Mouse (Mus musculus) cortical plate, adult 2 months (tissue): Measurements from ENCODE around the gene Ptprt. TPM values are rescaled to one million over a fixed set of nuclear protein-coding genes. Genes with fewer than 3 reads are reported as not detected.

Experiments
- H3K27ac ChIP-seq: fragments of 200-500 bp; 2 replicates; pipeline ENCODE4 v1.5.1; 2012; ENCODE audit warnings: low read length, control low read depth, inconsistent platforms; ENCODE audit not compliant: insufficient read depth
- H3K4me1 ChIP-seq: fragments of 200-500 bp; 2 replicates; pipeline ENCODE4 v1.6.1; 2011; ENCODE audit warnings: low read length; ENCODE audit not compliant: control insufficient read depth, insufficient read depth
- H3K4me3 ChIP-seq: fragments of 200-500 bp; 2 replicates; pipeline ENCODE4 v1.5.1; 2011; ENCODE audit warnings: mild to moderate bottlenecking, low read length, control low read depth; ENCODE audit not compliant: insufficient read depth
- CTCF ChIP-seq: fragments of 200-500 bp; IDR thresholded peaks from 2 replicates; pipeline ENCODE4 v1.5.1; 2011; ENCODE audit warnings: mild to moderate bottlenecking, control low read depth, low read length; ENCODE audit not compliant: insufficient read depth; ENCODE audit errors: extremely low read depth
- POLR2A ChIP-seq: fragments of 200-500 bp; IDR thresholded peaks from 2 replicates; pipeline ENCODE4 v1.6.1; 2011; ENCODE audit warnings: mild to moderate bottlenecking, low read length, control low read depth; ENCODE audit not compliant: insufficient read depth; ENCODE audit errors: extremely low read depth
- polyA plus RNA-seq: library from polyadenylated mRNA; depleted of rRNA; stranded (reverse); fragments of >200 nt; gene quantifications from 2 replicates; pipeline ENCODE4 v1.2.3, GENCODE M21; 2012

Gene Ptprt
- polyA plus RNA-seq, 1 experiment: 24.0 TPM

DNA sequence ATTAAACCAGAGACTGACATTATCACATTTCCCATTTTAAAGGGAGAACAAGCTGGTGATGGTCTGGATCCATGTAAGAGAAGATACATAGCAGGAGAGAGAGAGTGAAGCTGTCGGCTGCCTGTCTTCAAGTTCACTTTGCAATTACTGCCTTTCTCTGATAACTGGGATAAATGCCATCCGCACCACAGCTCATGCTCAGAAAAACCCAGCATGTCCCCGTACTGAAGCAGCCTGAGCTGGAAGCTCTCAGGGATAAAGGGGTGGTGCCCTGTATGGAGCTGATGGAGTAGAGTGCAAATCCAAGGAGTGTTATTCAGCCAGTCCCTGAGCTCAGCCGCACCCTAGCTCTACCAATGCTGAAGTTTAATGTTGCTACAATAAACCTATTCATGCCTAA is 825.9 kb downstream of the Ptprt start:
- Histone ChIP-seq H3K4me1 (no peaks in the 10 kb centered on the region), H3K27ac (no peak overlapping the region), H3K4me3 (no peak overlapping the region)
- TF ChIP-seq POLR2A: no peak
- TF ChIP-seq CTCF: no peak

DNA sequence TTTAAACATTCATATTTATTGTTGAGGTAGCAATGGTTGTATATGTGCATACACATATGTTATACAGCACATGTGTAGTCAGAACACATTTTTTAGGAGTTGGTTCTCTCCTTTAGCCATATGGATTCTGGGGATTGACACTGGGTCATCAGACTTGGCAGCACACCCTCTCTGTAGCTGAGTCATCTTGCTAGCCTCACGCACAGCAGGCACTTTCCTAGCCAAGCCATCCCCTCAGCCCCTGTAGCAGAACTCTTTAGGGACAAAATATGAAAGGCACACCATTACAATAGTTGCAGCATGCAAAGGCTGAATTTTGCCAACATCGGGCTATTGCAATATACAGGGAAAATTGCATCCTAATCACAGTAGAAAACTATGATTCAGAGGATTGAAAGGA is 827.1 kb downstream of the Ptprt start:
- TF ChIP-seq POLR2A (no peak), CTCF (no peak)
- Histone ChIP-seq H3K4me3 (no peak overlapping the region), H3K27ac (no peak overlapping the region), H3K4me1 (no peaks in the 10 kb centered on the region)

DNA sequence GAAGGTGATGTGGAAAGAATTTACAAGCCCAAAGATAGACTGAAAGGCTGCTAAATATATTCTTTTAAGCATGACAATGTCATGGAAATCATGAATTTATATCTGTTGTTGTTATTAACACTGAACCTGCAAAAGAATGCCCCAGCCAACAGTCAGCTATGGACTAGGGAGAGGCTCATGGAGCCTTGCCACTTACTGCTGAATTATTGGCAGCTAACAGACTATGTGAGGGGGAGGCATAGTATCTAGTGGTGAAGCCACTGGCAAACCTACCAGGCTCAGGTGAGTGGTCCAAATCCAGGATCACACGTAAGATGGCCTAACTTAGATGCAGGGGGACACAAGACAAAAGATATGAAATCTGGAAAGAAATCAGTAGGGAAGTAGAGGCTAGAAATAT is 847.6 kb downstream of the Ptprt start:
- TF ChIP-seq CTCF (no peak), POLR2A (no peak)
- Histone ChIP-seq H3K4me3 (no peak overlapping the region), H3K4me1 (peaks cover 4% of the 10 kb centered on the region), H3K27ac (no peak overlapping the region)

DNA sequence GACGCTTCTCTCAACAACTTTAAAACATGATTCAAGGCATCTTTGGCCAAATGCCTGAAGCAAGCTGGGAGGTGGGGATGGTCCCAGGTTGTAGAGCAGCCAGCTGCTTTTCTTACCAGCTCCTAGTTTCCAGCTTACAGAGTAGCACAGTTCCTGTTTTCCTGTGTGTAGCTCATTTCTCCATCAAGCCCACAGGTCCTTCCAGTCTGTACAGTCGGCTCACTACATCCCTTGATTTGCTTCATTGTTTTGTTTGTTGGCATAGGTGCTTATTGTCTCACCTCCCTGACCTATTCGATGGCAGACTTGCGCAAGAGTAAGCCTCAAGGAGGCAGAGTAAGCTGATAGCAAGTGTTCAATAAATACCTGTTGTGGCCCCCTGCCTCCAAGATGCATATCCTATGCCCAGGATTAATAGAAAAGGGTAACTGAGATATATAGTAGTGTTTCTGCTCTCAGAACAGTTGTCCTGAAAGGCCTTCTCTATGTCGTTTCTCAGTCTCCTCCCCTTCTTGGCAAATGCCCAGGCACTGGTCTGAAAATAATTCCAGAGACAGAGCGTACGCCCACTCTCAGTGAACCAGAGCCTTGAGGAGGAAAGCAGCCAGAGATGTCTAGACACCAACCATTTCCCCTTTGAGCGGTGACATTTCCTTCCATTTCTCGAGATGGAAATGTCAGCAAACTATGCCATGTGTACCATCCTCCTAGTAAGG is 852.7 kb downstream of the Ptprt start:
- Histone ChIP-seq H3K4me1 (peaks cover 9% of the 10 kb centered on the region), H3K27ac (no peak overlapping the region), H3K4me3 (no peak overlapping the region)
- TF ChIP-seq POLR2A (no peak), CTCF (no peak)

DNA sequence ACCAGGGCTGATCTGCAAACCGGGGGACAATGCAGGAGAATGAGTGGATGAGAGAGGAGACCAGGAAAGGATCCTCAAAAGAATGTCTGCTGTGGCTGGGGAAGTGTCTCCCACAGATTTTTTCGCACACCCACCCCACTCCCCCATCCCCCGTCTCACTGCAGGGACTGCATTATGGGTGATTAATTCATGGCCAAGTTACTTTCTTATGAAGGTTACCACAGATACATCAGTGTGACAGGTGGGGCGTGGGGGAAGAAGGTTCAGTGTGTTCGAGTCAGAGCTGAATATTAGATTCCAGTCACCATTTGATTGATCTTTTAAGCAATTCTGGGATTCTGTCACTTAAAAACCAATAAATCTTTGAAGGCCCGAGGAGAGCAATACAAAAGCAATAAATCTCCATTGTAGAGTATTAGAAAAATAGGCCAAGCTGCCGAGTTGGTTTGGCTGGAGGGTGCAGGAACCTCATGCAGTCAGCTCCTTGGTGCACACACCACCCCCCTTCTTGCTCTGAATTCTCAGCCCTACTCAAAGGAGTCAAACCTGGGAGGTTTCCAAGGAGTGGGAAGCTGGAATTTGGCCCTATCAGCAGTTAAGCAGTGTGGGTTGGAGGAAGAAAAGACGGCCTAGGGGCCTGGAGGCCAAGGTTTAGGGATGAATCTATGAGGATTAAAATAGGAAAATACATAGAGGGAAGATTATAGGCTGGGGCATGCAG is 854.5 kb downstream of the Ptprt start:
- Histone ChIP-seq H3K4me3 (no peak overlapping the region), H3K27ac (no peak overlapping the region), H3K4me1 (peaks cover 9% of the 10 kb centered on the region)
- no peak for TF ChIP-seq POLR2A
- no peak for TF ChIP-seq CTCF

DNA sequence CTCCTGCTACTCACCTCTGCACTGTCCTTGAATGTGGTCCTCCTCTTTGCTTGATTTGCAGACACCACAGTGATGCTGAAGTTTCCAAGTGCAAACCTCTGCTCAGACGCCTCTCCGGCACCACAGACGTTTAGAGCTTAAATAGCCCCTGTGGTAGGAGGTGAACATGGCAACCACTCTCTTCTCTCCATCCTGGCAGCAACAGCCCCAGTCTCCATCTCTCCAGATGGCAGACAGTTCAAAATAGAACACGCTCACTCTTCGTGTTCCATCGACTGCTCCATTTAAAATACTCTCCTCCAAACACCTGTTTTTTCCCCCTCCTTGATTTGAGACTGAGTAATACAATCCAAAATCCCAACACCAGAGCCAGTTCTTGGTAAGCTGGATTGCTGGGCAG is 861.0 kb downstream of the Ptprt start:
- peaks cover 1% of the 10 kb centered on the region; the same call in 1 of the 2 replicates for H3K4me1 ChIP-seq
- H3K4me3 ChIP-seq: no peak overlapping the region
- TF ChIP-seq POLR2A: no peak
- no peak overlapping the region for H3K27ac ChIP-seq

DNA sequence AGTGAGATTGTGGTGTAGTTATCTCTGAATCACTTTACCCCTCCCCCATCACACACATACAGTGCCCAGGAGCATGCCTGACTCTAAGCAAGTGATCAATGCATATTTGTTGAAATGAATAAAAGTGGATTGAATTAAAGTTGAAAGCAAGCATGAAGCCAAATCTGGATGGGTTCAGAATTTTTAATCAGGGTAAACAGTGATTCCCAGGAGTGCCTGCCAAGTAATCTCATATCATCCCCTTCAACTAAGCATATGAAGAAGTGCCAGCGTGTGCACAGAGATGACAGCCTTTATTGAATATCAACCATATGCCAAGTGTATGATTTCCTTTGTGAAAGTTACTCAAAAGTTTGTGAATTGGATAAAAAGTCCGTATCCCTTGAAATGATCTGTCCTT is 893.4 kb downstream of the Ptprt start:
- Histone ChIP-seq H3K27ac (no peak overlapping the region), H3K4me3 (no peak overlapping the region), H3K4me1 (no peaks in the 10 kb centered on the region; the same call in 1 of the 2 replicates)
- no peak for TF ChIP-seq POLR2A

DNA sequence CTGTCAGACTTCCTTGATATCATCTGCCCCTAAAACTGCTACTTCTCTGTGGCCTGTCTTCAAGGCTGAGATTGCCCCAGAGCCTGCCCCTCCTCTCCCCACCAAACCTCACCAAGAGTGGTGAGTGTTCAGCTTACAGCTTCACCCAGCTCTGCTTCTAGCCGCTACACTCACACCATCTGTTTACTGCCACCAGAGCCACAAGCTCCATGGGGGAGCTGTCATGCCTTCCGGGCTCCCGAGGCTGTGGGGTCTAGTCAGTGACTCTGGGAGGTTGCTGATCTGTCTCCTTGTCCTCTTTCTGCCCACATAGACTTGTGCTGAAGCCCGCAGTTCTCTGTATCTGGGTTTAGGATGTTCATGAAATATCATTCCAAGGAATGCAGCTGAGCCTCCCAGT is 947.9 kb downstream of the Ptprt start:
- no peak overlapping the region for H3K27ac ChIP-seq
- no peak overlapping the region for H3K4me3 ChIP-seq
- no peak for TF ChIP-seq CTCF
- no peak for TF ChIP-seq POLR2A
- H3K4me1 ChIP-seq: no peaks in the 10 kb centered on the region

DNA sequence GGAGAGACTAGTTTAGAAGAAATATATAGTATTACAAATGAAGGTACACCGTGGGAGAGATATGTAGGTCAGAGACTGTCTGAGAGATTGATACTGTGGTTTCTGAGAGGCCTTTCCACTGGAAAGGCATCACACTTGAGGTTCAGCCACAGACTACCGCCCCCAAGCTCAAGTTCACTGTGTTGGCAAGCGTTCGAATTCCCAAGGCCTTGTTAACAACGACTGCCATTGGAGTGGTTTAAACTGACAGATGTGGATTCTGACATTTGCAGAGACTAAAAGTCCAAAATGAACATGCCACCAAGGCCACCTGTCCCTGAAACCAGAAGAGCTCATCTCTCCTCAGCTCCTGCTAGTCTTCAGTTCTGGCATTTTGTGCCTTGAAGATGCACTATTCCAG is 951.6 kb downstream of the Ptprt start:
- no peak overlapping the region for H3K27ac ChIP-seq
- TF ChIP-seq CTCF (no peak), POLR2A (no peak)
- H3K4me1 ChIP-seq: no peaks in the 10 kb centered on the region
- no peak overlapping the region for H3K4me3 ChIP-seq

DNA sequence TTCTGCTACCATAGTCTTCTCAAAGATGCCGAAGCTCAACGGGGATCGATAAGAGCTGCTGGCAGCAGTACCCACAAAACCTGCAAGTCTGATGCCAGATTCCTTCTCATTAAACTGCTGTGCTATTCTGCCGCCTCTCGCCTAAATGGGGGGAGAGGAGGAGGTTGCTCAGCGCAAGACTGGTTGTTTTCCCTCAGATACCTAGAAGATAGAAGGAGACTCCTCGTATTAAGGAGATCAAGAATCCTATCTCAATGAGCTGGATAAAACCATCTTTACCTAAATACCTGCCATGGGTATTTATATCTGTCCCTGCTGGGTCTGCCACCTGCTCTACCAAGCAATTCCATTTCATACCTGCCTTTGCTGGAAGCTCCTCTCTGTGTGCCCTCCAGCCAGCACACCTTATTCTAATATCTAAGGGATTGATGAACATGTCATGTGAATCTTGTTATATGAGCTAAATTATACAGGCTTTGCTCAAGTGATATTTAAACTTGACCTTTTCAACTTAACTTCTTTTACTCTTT is 954.5 kb downstream of the Ptprt start:
- no peak overlapping the region for H3K4me3 ChIP-seq
- TF ChIP-seq POLR2A (no peak), CTCF (no peak)
- no peaks in the 10 kb centered on the region for H3K4me1 ChIP-seq
- H3K27ac ChIP-seq: no peak overlapping the region

DNA sequence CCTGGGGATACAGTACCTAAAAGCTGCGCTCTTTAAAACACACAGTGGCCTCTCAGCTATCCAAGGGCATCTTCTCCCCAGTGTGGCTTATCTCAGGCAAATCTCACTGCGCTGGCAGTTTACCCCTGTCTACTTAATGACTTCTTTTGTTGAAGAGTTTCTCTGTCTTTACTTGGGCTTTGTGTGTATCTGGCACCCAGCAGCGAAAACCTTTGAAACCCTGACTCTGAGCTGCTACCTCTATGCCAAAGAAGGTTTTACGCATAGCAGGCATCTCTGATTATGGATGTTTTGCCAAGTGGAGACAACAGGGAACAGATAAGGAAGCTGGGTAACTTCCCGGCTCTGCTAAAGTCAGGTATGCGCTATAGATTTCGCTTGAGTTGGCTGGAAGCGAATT is 956.1 kb downstream of the Ptprt start:
- no peak for TF ChIP-seq CTCF
- no peak for TF ChIP-seq POLR2A
- Histone ChIP-seq H3K4me1 (no peaks in the 10 kb centered on the region), H3K4me3 (no peak overlapping the region), H3K27ac (no peak overlapping the region)
